Mouse (Mus musculus) hindbrain, embryonic 14.5 days (tissue): ENCODE results near the gene Cacna1g. TPM values are rescaled to one million over a fixed set of nuclear protein-coding genes. Genes with fewer than 3 reads are reported as not detected.

Experiments used
- polyA plus RNA-seq: library from polyadenylated mRNA; unstranded; fragments of >200 nt; fragmentation: Nextera tagmentation; extraction: Ambion mirVana; gene quantifications from 2 replicates; pipeline ENCODE4 v1.2.1, GENCODE M21; 2014

The Cacna1g gene
- polyA plus RNA-seq, 1 experiment from 2014 or later: 22.8 TPM

Other genes with a start within 250 kb of the Cacna1g start
- 5.7 and 6.8 TPM in 2 replicates for gene Wfikkn2, start 228.2 kb downstream of the Cacna1g start, polyA plus RNA-seq
- gene Gm21885, start 192.3 kb downstream of the Cacna1g start, polyA plus RNA-seq: 0.38 TPM in 1 of 2 replicates, not detected in the other
- 94.9 and 105 TPM in 2 replicates for gene Luc7l3, start 152.2 kb downstream of the Cacna1g start, polyA plus RNA-seq
- 12.8 and 12.9 TPM in 2 replicates for gene Ankrd40, start 146.2 kb downstream of the Cacna1g start, polyA plus RNA-seq
- 0.85 and 1.1 TPM in 2 replicates for gene Abcc3, start 81.2 kb downstream of the Cacna1g start, polyA plus RNA-seq
- 0.33 and 1.3 TPM in 2 replicates for gene Spata20, start 12.0 kb upstream of the Cacna1g start, polyA plus RNA-seq
- 1.6 and 2.0 TPM in 2 replicates for gene Epn3, start 25.8 kb upstream of the Cacna1g start, polyA plus RNA-seq
- gene Mycbpap, start 47.5 kb upstream of the Cacna1g start, polyA plus RNA-seq: 3.3 and 5.1 TPM in 2 replicates
- 6.5 and 7.5 TPM in 2 replicates for gene Rsad1, start 75.1 kb upstream of the Cacna1g start, polyA plus RNA-seq
- 0.15 and 0.37 TPM in 2 replicates for gene Chad, start 90.8 kb upstream of the Cacna1g start, polyA plus RNA-seq
- gene Acsf2, start 127.7 kb upstream of the Cacna1g start, polyA plus RNA-seq: 2.1 and 2.5 TPM in 2 replicates
- gene Lrrc59, start 155.6 kb upstream of the Cacna1g start, polyA plus RNA-seq: 132 and 139 TPM in 2 replicates
- 118 and 140 TPM in 2 replicates for gene Mrpl27, start 179.6 kb upstream of the Cacna1g start, polyA plus RNA-seq
- gene Eme1, start 179.8 kb upstream of the Cacna1g start, polyA plus RNA-seq: 3.1 and 4.2 TPM in 2 replicates
- 13.2 and 14.8 TPM in 2 replicates for gene Xylt2, start 203.3 kb upstream of the Cacna1g start, polyA plus RNA-seq
- 0.27 TPM in 1 of 2 replicates, not detected in the other for gene Gm11541, start 230.3 kb upstream of the Cacna1g start, polyA plus RNA-seq